Mouse (Mus musculus) embryonic facial prominence, embryonic 15.5 days (tissue): ENCODE data around the gene Fam104a. TPM values are rescaled to one million over a fixed set of nuclear protein-coding genes. Genes with fewer than 3 reads are reported as not detected.
A peak's percentile ranks its signal among the peaks of the same experiment; 100 is the strongest.

Experiments
- ATAC-seq: fragments of 200-750 bp; cut with Nextera tagmentation; 2 replicates; pipeline ENCODE4 v1.8.0; 2017; ENCODE audit warnings: low read depth, moderate TSS enrichment; ENCODE audit not compliant: insufficient number of reproducible peaks, low FRiP score, low TSS enrichment
- H3K27ac ChIP-seq: fragments of 300-500 bp; sonication (generic); replicated peaks from 2 replicates; pipeline ENCODE4 v1.5.1; 2015; ENCODE audit warnings: mild to moderate bottlenecking, inconsistent platforms
- H3K27me3 ChIP-seq: fragments of 300-500 bp; sonication (generic); 2 replicates; pipeline ENCODE4 v1.6.1; 2015; ENCODE audit warnings: inconsistent platforms
- H3K36me3 ChIP-seq: fragments of 300-500 bp; sonication (generic); 2 replicates; pipeline ENCODE4 v1.6.1; 2015; ENCODE audit warnings: mild to moderate bottlenecking, inconsistent platforms
- H3K4me1 ChIP-seq: fragments of 300-500 bp; sonication (generic); 2 replicates; pipeline ENCODE4 v1.6.1; 2015; ENCODE audit warnings: inconsistent platforms
- H3K4me2 ChIP-seq: fragments of 300-500 bp; sonication (generic); replicated peaks from 2 replicates; pipeline ENCODE4 v1.6.1; 2015; ENCODE audit warnings: mild to moderate bottlenecking, inconsistent platforms
- H3K4me3 ChIP-seq: fragments of 300-500 bp; sonication (generic); replicated peaks from 2 replicates; pipeline ENCODE4 v1.5.1; 2015; ENCODE audit warnings: mild to moderate bottlenecking, inconsistent platforms
- H3K9ac ChIP-seq: fragments of 300-500 bp; sonication (generic); 2 replicates; pipeline ENCODE4 v1.6.1; 2015; ENCODE audit warnings: inconsistent platforms
- H3K9me3 ChIP-seq: fragments of 300-500 bp; sonication (generic); replicated peaks from 2 replicates; pipeline ENCODE4 v1.6.1; 2016; ENCODE audit warnings: inconsistent platforms
- WGBS: fragments of 180-500 bp; shearing (Covaris S2); methylation state at CpG from one replicate; pipeline ENCODE4 v1.1.7; 2015; 5-methylcytosine and 5-hydroxymethylcytosine counted together
- polyA plus RNA-seq: library from polyadenylated mRNA; unstranded; fragments of >200 nt; fragmentation: Nextera tagmentation; extraction: Ambion mirVana; gene quantifications from 2 replicates; pipeline ENCODE4 v1.2.1, GENCODE M21; 2015

Fam104a gene
- polyA plus RNA-seq, 1 experiment from 2014 or later, result 48.6 TPM

DNA sequence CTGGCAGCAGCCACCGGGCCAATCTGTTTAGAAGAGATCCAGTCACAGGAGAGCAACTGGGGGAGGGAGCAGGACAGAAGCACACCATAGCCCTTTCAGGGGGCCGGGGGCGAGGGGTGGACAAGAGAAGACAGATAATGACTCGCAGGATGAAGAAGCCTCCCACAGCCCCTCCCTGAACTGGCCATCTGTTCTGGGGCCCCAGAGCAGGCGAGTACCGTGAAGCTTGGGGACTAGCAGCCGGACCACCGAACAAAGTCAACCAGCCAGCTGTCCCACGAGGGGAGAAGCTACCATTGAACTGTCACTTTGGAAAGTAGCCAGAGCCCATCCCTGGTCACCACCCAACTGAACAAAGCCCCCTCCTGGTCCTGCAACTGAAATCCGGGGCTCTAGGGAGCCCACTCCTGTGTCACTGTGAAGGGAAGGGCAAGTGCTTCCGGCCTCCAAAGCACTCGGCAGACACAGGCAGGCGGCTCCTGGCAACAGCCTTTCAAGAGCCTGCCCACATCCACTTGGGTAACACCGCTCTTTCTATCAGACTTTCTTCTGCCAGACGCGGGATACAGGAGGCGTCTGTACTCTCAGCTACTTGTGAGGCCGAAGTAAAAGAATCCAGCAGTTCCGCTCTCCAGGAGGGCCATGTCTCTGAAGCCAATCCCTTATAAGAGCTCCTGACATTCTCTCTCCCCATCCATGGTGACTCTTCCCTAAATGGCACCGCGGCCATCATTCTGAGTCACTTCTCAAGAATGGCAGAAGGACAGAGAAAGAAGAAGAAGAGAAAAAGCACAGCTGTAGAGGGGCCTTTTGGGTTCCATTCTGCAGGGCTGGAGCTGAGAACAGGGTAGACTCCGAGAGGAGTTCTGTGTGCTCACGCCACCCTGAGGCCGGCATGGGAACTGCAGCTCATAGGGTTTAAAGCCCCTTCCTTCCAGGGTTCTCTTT is 72.0 kb downstream of the Fam104a start:
- Histone ChIP-seq H3K27me3 (0 out of 2 replicates have a peak, but pooled peaks cover 3% of the 10 kb centered on the region), H3K4me3 (no peak overlapping the region), H3K9me3 (no peaks in the 10 kb centered on the region), H3K4me1 (peaks cover 14% of the 10 kb centered on the region), H3K9ac (no peak overlapping the region), H3K36me3 (no peaks in the 10 kb centered on the region), H3K4me2 (peak overlapping the region; percentile 19; the same call in 1 of the 2 replicates), H3K27ac (peak overlapping the region; percentile 25; the same call in 1 of the 2 replicates)
- 26% methylated on average over 24 of the region's 24 CpGs for WGBS
- peak; percentile 58 for ATAC-seq

Other genes starting within 250 kb of the Fam104a start
- gene Sstr2, start 64.8 kb downstream of the Fam104a start, polyA plus RNA-seq, result 1.0 and 1.6 TPM in 2 replicates
- gene Cog1, start 35.0 kb downstream of the Fam104a start, polyA plus RNA-seq, result 26.7 and 27.6 TPM in 2 replicates
- gene Slc39a11, start 34.1 kb downstream of the Fam104a start, polyA plus RNA-seq, result 26.9 and 27.0 TPM in 2 replicates
- gene D11Wsu47e, start 257 bp upstream of the Fam104a start, polyA plus RNA-seq, result 19.2 and 19.6 TPM in 2 replicates
- 1.6 and 2.1 TPM in 2 replicates for gene Cpsf4l, start 25.9 kb upstream of the Fam104a start, polyA plus RNA-seq
- gene Cdc42ep4, start 67.7 kb upstream of the Fam104a start, polyA plus RNA-seq, result 82.2 and 86.2 TPM in 2 replicates